Mouse (Mus musculus): ENCODE measurements at regions not wholly inside any gene's neighbourhood (a gene's known extent, or its start where the extent isn't known, plus 50 kb on each side); places are given as distances from the start of the nearest gene placed in this dataset.

DNA sequence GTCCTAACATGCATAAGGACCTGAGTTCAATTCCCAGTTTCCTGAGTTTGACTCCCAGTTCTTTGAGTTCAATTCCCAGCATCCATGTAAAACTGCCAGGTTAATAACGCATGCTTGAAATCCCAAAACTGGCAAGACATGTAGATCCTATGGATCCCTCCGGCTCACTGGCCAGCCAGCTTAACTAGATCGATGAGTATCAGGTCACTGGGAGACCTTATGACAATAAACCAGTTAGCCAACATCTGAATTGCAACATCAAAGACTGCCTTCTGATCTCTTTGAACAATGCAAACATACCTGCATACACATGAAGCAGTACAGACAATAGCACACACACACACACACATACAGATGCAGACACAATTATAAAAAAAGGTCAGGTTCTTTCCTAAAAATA, 762.0 kb upstream of the Cited2 start:
- H3K9ac ChIP-seq = no peak overlapping the region
- no peak overlapping the region for H3K27ac ChIP-seq
- no peak for ATAC-seq (ENCODE audit: insufficient read depth, low FRiP score, low read depth)
- H3K27me3 ChIP-seq (replicated peaks) = no peaks in the 10 kb centered on the region
- no peaks in the 10 kb centered on the region for H3K36me3 ChIP-seq
- H3K4me1 ChIP-seq = no peaks in the 10 kb centered on the region
- H3K4me3 ChIP-seq (replicated peaks) = no peak overlapping the region
- H3K4me2 ChIP-seq = no peak overlapping the region
- H3K9me3 ChIP-seq = no peaks in the 10 kb centered on the region
- 84% methylated on average over 3 of the region's 3 CpGs for WGBS

DNA sequence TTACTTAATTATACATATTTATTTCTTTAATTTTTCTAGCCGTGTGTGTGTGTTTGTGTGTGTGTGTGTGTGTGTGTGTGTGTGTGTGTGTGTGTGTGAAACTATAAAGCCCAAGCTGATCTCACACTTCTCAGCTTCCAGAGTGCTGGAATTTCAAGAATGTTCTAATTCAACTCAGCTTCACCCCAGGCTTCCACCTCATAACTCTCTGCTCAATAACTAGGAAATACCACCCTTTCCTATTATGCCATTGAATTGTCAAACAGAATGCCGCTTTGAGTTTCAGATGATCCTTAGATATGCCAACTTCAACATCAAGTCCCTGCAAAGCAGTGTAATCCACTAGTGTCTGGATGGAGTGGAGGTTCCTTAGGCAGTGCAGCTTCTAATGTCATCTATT, 760.6 kb upstream of the Cited2 start:
- Histone ChIP-seq H3K27ac (no peak overlapping the region), H3K4me3 (replicated peaks) (no peak overlapping the region), H3K4me2 (no peak overlapping the region), H3K9ac (no peak overlapping the region), H3K27me3 (replicated peaks) (no peaks in the 10 kb centered on the region), H3K9me3 (no peaks in the 10 kb centered on the region), H3K36me3 (no peaks in the 10 kb centered on the region), H3K4me1 (no peaks in the 10 kb centered on the region)
- ATAC-seq (ENCODE audit: insufficient read depth, low FRiP score, low read depth) = no peak
- 51% methylated on average over 2 of the region's 2 CpGs for WGBS

DNA sequence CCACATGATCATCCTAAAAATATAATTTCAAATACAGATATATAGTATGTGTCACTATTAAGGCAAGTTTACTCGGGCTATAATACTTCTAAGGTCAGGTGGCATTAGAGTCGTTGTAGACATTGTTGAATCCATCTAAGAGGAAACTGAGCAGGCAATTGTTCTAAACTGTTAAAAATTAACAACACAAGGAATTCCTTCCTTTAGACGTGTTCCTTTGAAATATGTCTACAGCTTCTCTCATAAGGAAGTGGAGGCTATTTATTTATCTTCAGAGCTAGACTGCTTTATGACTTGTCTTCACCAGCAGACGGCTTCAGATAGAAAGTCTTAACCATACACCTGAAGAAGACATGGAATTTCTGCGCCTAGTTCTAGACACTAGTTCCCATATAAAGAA, 744.2 kb upstream of the Cited2 start:
- H3K27ac ChIP-seq = no peak overlapping the region
- no peak overlapping the region for H3K9ac ChIP-seq
- no peaks in the 10 kb centered on the region for H3K27me3 ChIP-seq (replicated peaks)
- no peak overlapping the region for H3K4me3 ChIP-seq (replicated peaks)
- 70% methylated on average over 5 of the region's 5 CpGs for WGBS
- ATAC-seq (ENCODE audit: insufficient read depth, low FRiP score, low read depth) = no peak
- no peaks in the 10 kb centered on the region for H3K9me3 ChIP-seq
- H3K4me1 ChIP-seq = no peaks in the 10 kb centered on the region
- no peaks in the 10 kb centered on the region for H3K36me3 ChIP-seq
- H3K4me2 ChIP-seq = no peak overlapping the region

- H3K4me2 ChIP-seq = no peak overlapping the region
- H3K4me3 ChIP-seq (replicated peaks) = no peak overlapping the region
- H3K27me3 ChIP-seq (replicated peaks) = no peaks in the 10 kb centered on the region
- no peaks in the 10 kb centered on the region for H3K4me1 ChIP-seq
- no peaks in the 10 kb centered on the region for H3K36me3 ChIP-seq
- no peak overlapping the region for H3K27ac ChIP-seq
- WGBS = 27% methylated on average over 1 of the region's 1 CpGs
- H3K9me3 ChIP-seq = no peaks in the 10 kb centered on the region
- no peak overlapping the region for H3K9ac ChIP-seq
- no peak for ATAC-seq (ENCODE audit: insufficient read depth, low FRiP score, low read depth)
Measured at GRCm38 (mm10) chr10:16990227-16990626, 732.8 kb upstream of the Cited2 start.

GRCm38 (mm10) chr10:16993789-16994188, 729.2 kb upstream of the Cited2 start:
- no peak for ATAC-seq (ENCODE audit: insufficient read depth, low FRiP score, low read depth)
- H3K4me1 ChIP-seq = no peaks in the 10 kb centered on the region
- no peaks in the 10 kb centered on the region for H3K36me3 ChIP-seq
- WGBS = 62% methylated on average over 2 of the region's 2 CpGs
- no peaks in the 10 kb centered on the region for H3K27me3 ChIP-seq (replicated peaks)
- no peak overlapping the region for H3K9ac ChIP-seq
- no peak overlapping the region for H3K4me3 ChIP-seq (replicated peaks)
- H3K4me2 ChIP-seq = no peak overlapping the region
- no peaks in the 10 kb centered on the region for H3K9me3 ChIP-seq
- H3K27ac ChIP-seq = no peak overlapping the region

DNA sequence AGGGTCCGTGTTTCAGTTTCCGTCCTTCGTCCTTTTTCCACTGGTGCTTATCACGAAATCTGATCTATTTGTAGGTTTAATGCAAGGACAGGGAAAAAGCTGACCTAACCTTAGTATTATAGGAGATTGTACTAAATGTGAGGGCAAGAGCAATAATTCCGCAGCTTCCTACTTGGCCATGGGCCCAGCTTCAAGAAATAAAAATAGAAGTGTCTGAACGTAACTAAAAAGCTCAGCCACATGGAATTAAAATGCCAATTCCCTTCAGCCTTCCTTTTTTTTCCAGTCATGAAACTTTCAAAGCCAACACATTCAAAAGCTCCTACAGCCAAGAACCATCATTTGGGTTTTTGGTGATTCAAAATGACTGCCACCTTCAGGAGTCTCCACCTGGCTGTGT, 728.5 kb upstream of the Cited2 start:
- H3K27me3 ChIP-seq (replicated peaks) = no peaks in the 10 kb centered on the region
- 47% methylated on average over 6 of the region's 6 CpGs for WGBS
- H3K27ac ChIP-seq = no peak overlapping the region
- no peak overlapping the region for H3K9ac ChIP-seq
- no peak overlapping the region for H3K4me3 ChIP-seq (replicated peaks)
- no peaks in the 10 kb centered on the region for H3K36me3 ChIP-seq
- H3K9me3 ChIP-seq = no peaks in the 10 kb centered on the region
- ATAC-seq (ENCODE audit: insufficient read depth, low FRiP score, low read depth) = no peak
- no peaks in the 10 kb centered on the region for H3K4me1 ChIP-seq
- H3K4me2 ChIP-seq = no peak overlapping the region

GRCm38 (mm10) chr10:16995010-16995409, 728.0 kb upstream of the Cited2 start:
- H3K4me1 ChIP-seq = no peaks in the 10 kb centered on the region
- no peak overlapping the region for H3K4me3 ChIP-seq (replicated peaks)
- H3K9me3 ChIP-seq = no peaks in the 10 kb centered on the region
- no peak for ATAC-seq (ENCODE audit: insufficient read depth, low FRiP score, low read depth)
- no peak overlapping the region for H3K4me2 ChIP-seq
- H3K36me3 ChIP-seq = no peaks in the 10 kb centered on the region
- 80% methylated on average over 1 of the region's 1 CpGs for WGBS
- H3K27ac ChIP-seq = no peak overlapping the region
- H3K27me3 ChIP-seq (replicated peaks) = no peaks in the 10 kb centered on the region
- no peak overlapping the region for H3K9ac ChIP-seq

- no peak overlapping the region for H3K4me2 ChIP-seq
- H3K9me3 ChIP-seq = no peaks in the 10 kb centered on the region
- no peak overlapping the region for H3K27ac ChIP-seq
- no peaks in the 10 kb centered on the region for H3K27me3 ChIP-seq (replicated peaks)
- 70% methylated on average over 6 of the region's 6 CpGs for WGBS
- no peak overlapping the region for H3K4me3 ChIP-seq (replicated peaks)
- no peaks in the 10 kb centered on the region for H3K36me3 ChIP-seq
- H3K9ac ChIP-seq = no peak overlapping the region
- ATAC-seq (ENCODE audit: insufficient read depth, low FRiP score, low read depth) = no peak
- no peaks in the 10 kb centered on the region for H3K4me1 ChIP-seq
Measured at GRCm38 (mm10) chr10:16996820-16997466, 726.1 kb upstream of the Cited2 start.

DNA sequence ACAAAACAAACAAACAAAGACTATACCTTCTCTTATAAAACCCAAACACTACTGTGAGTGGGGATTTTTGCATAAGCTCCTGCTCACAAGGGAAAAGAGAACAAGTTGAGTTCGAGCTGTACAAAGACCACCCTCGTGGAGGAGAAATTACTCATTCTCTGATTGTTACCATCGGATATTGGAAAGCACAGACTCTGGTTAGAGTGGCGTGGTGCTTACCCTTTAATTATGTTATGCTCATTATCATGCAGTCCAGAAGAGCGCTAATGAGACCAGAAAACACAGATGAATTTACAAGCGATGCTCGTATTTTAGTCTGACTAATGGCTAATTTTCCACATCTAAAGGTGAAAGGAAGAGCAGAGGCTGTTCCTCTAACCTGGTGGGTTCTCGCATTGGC, 721.7 kb upstream of the Cited2 start:
- Histone ChIP-seq H3K4me3 (replicated peaks) (no peak overlapping the region), H3K9me3 (no peaks in the 10 kb centered on the region), H3K4me2 (no peak overlapping the region), H3K4me1 (no peaks in the 10 kb centered on the region), H3K27ac (no peak overlapping the region), H3K36me3 (no peaks in the 10 kb centered on the region), H3K9ac (no peak overlapping the region), H3K27me3 (replicated peaks) (no peaks in the 10 kb centered on the region)
- 75% methylated on average over 8 of the region's 8 CpGs for WGBS
- ATAC-seq (ENCODE audit: insufficient read depth, low FRiP score, low read depth) = no peak

GRCm38 (mm10) chr10:17003123-17003849, 719.7 kb upstream of the Cited2 start:
- Histone ChIP-seq H3K27ac (no peak overlapping the region), H3K9me3 (no peaks in the 10 kb centered on the region), H3K36me3 (no peaks in the 10 kb centered on the region), H3K4me2 (no peak overlapping the region), H3K27me3 (replicated peaks) (no peaks in the 10 kb centered on the region), H3K4me3 (replicated peaks) (no peak overlapping the region), H3K9ac (no peak overlapping the region), H3K4me1 (no peaks in the 10 kb centered on the region)
- no peak for ATAC-seq (ENCODE audit: insufficient read depth, low FRiP score, low read depth)
- WGBS = 55% methylated on average over 4 of the region's 4 CpGs

DNA sequence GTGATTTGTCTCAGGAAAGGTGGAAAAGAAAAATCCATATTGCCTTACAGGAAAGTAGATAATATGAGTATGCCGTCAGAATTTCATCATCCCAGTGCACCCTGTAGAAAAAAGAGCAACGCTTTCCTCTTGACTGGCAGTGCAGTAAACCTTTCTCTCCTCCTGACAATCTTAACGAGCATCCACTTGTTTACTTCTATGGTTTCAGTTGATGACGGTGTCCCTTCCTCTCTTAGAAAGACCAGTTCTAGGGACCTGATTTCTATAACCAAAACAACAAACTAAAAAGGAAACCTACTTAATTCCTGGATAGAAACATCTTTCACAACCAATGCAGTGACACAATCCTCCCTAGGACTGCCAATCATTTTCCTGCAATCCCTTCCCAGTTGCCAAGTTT, 714.3 kb upstream of the Cited2 start:
- H3K9me3 ChIP-seq = no peaks in the 10 kb centered on the region
- no peak for ATAC-seq (ENCODE audit: insufficient read depth, low FRiP score, low read depth)
- no peaks in the 10 kb centered on the region for H3K36me3 ChIP-seq
- 74% methylated on average over 4 of the region's 4 CpGs for WGBS
- H3K27me3 ChIP-seq (replicated peaks) = no peaks in the 10 kb centered on the region
- no peaks in the 10 kb centered on the region for H3K4me1 ChIP-seq
- no peak overlapping the region for H3K4me3 ChIP-seq (replicated peaks)
- no peak overlapping the region for H3K9ac ChIP-seq
- H3K27ac ChIP-seq = no peak overlapping the region
- H3K4me2 ChIP-seq = no peak overlapping the region

DNA sequence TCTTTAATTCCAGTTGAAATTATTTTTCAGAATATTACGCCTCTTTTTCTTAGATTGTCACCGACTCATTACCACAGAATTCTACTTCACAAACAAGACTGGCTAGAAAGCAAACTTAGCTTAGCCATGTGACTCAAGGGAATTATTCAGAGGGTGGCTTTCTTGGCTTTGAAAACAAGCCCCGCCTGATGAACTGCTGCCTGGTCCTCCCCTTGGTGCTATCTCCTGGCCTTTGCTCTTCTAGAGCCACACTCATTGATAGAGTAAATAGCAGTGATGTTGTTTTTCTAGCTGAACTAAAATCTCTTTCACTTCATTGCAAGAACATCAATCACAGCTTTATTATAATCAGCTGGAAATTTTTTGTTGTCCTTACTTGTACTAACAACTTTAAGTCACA, 713.0 kb upstream of the Cited2 start:
- no peak for ATAC-seq (ENCODE audit: insufficient read depth, low FRiP score, low read depth)
- no peaks in the 10 kb centered on the region for H3K4me1 ChIP-seq
- no peak overlapping the region for H3K4me2 ChIP-seq
- H3K9ac ChIP-seq = no peak overlapping the region
- 74% methylated on average over 3 of the region's 3 CpGs for WGBS
- H3K27ac ChIP-seq = no peak overlapping the region
- no peaks in the 10 kb centered on the region for H3K36me3 ChIP-seq
- H3K27me3 ChIP-seq (replicated peaks) = no peaks in the 10 kb centered on the region
- no peak overlapping the region for H3K4me3 ChIP-seq (replicated peaks)
- H3K9me3 ChIP-seq = no peaks in the 10 kb centered on the region

DNA sequence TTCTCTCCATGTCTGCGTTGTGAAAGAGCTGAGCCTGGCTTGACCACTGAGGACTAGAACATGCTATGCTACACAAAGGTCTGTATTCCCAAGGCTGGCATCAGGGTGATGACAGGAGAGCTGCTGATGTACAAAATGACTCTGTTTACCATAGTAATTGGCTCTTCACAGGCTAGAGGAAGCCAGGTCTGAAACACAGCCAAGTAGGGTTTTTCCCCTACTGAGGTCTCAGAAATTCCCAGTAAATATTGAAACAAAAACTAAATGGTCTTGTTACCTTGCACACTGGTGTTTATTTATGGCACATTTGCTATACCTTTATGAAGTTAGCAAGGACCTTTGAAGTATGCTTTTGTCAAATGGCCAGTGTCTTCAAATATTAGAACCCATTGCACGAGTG, 711.1 kb upstream of the Cited2 start:
- WGBS = 77% methylated on average over 2 of the region's 2 CpGs
- H3K9ac ChIP-seq = no peak overlapping the region
- no peaks in the 10 kb centered on the region for H3K27me3 ChIP-seq (replicated peaks)
- H3K9me3 ChIP-seq = no peaks in the 10 kb centered on the region
- H3K36me3 ChIP-seq = no peaks in the 10 kb centered on the region
- H3K4me1 ChIP-seq = no peaks in the 10 kb centered on the region
- no peak overlapping the region for H3K4me3 ChIP-seq (replicated peaks)
- no peak for ATAC-seq (ENCODE audit: insufficient read depth, low FRiP score, low read depth)
- no peak overlapping the region for H3K27ac ChIP-seq
- no peak overlapping the region for H3K4me2 ChIP-seq

All from stomach, embryonic 15.5 days (tissue).